ENCODE assay signal across 8 mouse cellular contexts in the genomic region with DNA sequence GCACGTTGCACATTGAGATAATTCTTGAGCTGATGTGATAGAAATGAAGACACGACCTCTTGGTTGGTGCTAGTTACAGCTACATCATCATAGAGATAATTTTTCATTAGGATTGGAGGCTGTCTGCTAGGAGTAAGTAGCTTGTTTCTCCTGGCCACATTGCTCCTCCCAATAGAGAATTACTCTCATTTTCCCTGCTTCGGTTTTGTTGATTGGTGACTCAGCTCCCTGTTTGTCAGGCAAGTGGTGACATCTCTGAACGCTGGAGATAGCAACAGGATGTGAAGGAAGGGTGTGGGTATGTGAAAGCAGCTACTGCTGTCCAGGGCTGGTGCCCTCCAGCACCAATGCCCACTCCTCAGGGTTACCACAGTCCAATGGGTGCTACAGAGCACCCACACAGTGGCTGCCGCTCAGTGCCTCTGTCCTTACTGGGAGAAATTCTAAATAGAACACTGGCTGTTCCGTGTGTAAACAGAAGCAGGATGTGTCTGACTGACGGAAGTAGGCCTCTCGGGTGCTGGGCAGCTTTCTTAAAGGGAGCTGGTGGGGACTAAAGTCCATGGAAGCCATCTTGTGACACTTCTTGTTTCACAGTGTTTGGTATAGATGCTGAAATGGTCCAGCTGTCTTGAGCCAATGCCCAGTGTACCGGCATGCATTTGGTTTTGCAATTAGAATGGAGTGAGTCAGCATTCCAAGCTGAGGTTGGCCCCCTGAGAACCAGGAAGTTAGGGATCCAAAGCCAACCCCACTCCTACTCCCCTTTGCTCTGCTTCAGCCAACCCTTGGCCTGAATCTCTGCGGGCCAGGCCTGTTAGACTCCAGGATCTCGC. TPM values are rescaled to one million over a fixed set of nuclear protein-coding genes. Genes with fewer than 3 reads are reported as not detected.
DNase-seq lines count a peak whose midpoint lies in the region; ATAC-seq and TF ChIP-seq lines count a peak whose summit lies in the region.

No protein-coding gene starts in this region.

- peak; percentile 79 for TF ChIP-seq EP300 in liver, postnatal 0 days (IDR thresholded peaks at IDR 0.05; ENCODE audit: low read depth)

- WGBS in heart, embryonic 14.5 days, result 28% methylated on average over 11 of the region's 11 CpGs
- 38% methylated on average over 11 of the region's 11 CpGs for WGBS in kidney, embryonic 16.5 days
- WGBS in liver, postnatal 0 days (ENCODE audit: insufficient replicate concordance), result 11% methylated on average over 11 of the region's 11 CpGs
- WGBS in neural tube, embryonic 13.5 days, result 72% methylated on average over 11 of the region's 11 CpGs

- peak overlapping the region; percentile 86 to 93 for H3K27ac ChIP-seq in heart, embryonic 14.5 days (replicated peaks in 1 of 2; ENCODE audit: control insufficient read depth in 1 of 2, insufficient read depth in 1 of 2, low read depth in 2 of 2, low read length in 2 of 2)
- peak overlapping the region; percentile 93 for H3K27ac ChIP-seq in kidney, embryonic 16.5 days (ENCODE audit: low read length)
- H3K27ac ChIP-seq in liver, postnatal 0 days (ENCODE audit: low read depth), result peak overlapping the region; percentile 100
- H3K27ac ChIP-seq in neural tube, embryonic 13.5 days (replicated peaks), result peak overlapping the region; percentile 81

- H3K4me1 ChIP-seq in heart, embryonic 14.5 days (ENCODE audit: control insufficient read depth in 2 of 2, insufficient read depth in 2 of 2, low read length in 2 of 2), result peaks cover 22 to 39% of the 10 kb centered on the region in 2 experiments
- peaks cover 34% of the 10 kb centered on the region for H3K4me1 ChIP-seq in kidney, embryonic 16.5 days (ENCODE audit: insufficient read depth, low read length)
- H3K4me1 ChIP-seq in liver, postnatal 0 days (ENCODE audit: insufficient read depth), result peaks cover 46% of the 10 kb centered on the region
- H3K4me1 ChIP-seq in neural tube, embryonic 13.5 days (replicated peaks), result peaks cover 37% of the 10 kb centered on the region

- DNase-seq in B cell, adult 2 months, result peak; percentile 42 to 51
- DNase-seq in Patski (ENCODE audit: low read depth, low spot score), result no peak
- DNase-seq in liver, postnatal 0 days, result peak; percentile 62
- DNase-seq in thymus, postnatal 25 days, result peak; percentile 73

- H3K27me3 ChIP-seq in Patski, result no peaks in the 10 kb centered on the region
- H3K27me3 ChIP-seq in heart, embryonic 14.5 days (ENCODE audit: control insufficient read depth, insufficient read depth, low read length), result no peaks in the 10 kb centered on the region
- no peaks in the 10 kb centered on the region for H3K27me3 ChIP-seq in kidney, embryonic 16.5 days (ENCODE audit: insufficient read depth, low read length)
- H3K27me3 ChIP-seq in liver, postnatal 0 days (ENCODE audit: insufficient read depth, low read length), result no peaks in the 10 kb centered on the region
- no peaks in the 10 kb centered on the region for H3K27me3 ChIP-seq in neural tube, embryonic 13.5 days

- peaks cover 8% of the 10 kb centered on the region; the same call in 1 of the 2 replicates for H3K36me3 ChIP-seq in heart, embryonic 14.5 days (ENCODE audit: control insufficient read depth, insufficient read depth, low read length)
- no peaks in the 10 kb centered on the region; the same call in 1 of the 2 replicates for H3K36me3 ChIP-seq in kidney, embryonic 16.5 days (ENCODE audit: insufficient read depth, low read length)
- 0 out of 2 replicates have a peak, but pooled peaks cover 2% of the 10 kb centered on the region for H3K36me3 ChIP-seq in liver, postnatal 0 days (replicated peaks; ENCODE audit: insufficient read depth, low read length)
- H3K36me3 ChIP-seq in neural tube, embryonic 13.5 days, result no peaks in the 10 kb centered on the region; the same call in 1 of the 2 replicates

- no peak for TF ChIP-seq CTCF in Patski (IDR thresholded peaks at IDR 0.05)
- no peak for TF ChIP-seq CTCF in liver, postnatal 0 days (IDR thresholded peaks at IDR 0.05; ENCODE audit: low read depth)

- peak overlapping the region; percentile 60 for H3K9ac ChIP-seq in heart, embryonic 14.5 days (ENCODE audit: low read length)
- H3K9ac ChIP-seq in kidney, embryonic 16.5 days (replicated peaks; ENCODE audit: low read length), result peak overlapping the region; percentile 58
- H3K9ac ChIP-seq in liver, postnatal 0 days (replicated peaks), result peak overlapping the region; percentile 71
- peak overlapping the region; percentile 61 for H3K9ac ChIP-seq in neural tube, embryonic 13.5 days

- peak overlapping the region in 1 of 2 experiments; percentile 9; a peak in 1 of 4 replicates for H3K4me3 ChIP-seq in heart, embryonic 14.5 days (ENCODE audit: control insufficient read depth in 1 of 2, insufficient read depth in 1 of 2, low read depth in 1 of 2, low read length in 2 of 2)
- 0 out of 2 replicates have a peak overlapping the region, but pooled peaks have one; percentile 9 for H3K4me3 ChIP-seq in kidney, embryonic 16.5 days (ENCODE audit: low read length)
- H3K4me3 ChIP-seq in liver, postnatal 0 days (ENCODE audit: low read depth, low read length), result peak overlapping the region; percentile 27
- H3K4me3 ChIP-seq in neural tube, embryonic 13.5 days, result 0 out of 2 replicates have a peak overlapping the region, but pooled peaks have one; percentile 6

- CTCF ChIA-PET in Patski (lab: Charles Lee), result interaction anchor here (6.5 to 7.2 kb wide), 2 partner anchors 11 to 20 kb away, joined by 48 to 52 read pairs; no protein-coding TSS in a partner anchor

- ATAC-seq in Patski, result peak; percentile 58
- peak; percentile 71 for ATAC-seq in erythroid progenitor cell, adult 5-6 weeks (replicated peaks; ENCODE audit: low FRiP score, poor library complexity, severe bottlenecking)
- ATAC-seq in heart, embryonic 14.5 days (ENCODE audit: insufficient number of reproducible peaks, insufficient read depth, low FRiP score, low read depth), result peak; percentile 51
- peak; percentile 60 for ATAC-seq in kidney, embryonic 16.5 days (ENCODE audit: low FRiP score, low TSS enrichment)
- peak; percentile 62 for ATAC-seq in liver, postnatal 0 days
- no peak for ATAC-seq in neural tube, embryonic 13.5 days (ENCODE audit: low read depth)

- POLR2A ChIA-PET in Patski (lab: Charles Lee), result interaction anchor here (0.8 to 4.6 kb wide), 5 partner anchors 8 to 58 kb away, joined by 3 to 37 read pairs (median 4); no protein-coding TSS in a partner anchor

- in situ Hi-C loops in Patski (cut with MboI; ENCODE audit: low pct_unique_long_range_greater_than_20kb), result no loop called here

- H3K4me2 ChIP-seq in heart, embryonic 14.5 days (ENCODE audit: low read length), result peak overlapping the region; percentile 57
- peak overlapping the region; percentile 36 for H3K4me2 ChIP-seq in kidney, embryonic 16.5 days (replicated peaks; ENCODE audit: low read depth, low read length)
- peak overlapping the region; percentile 72 for H3K4me2 ChIP-seq in liver, postnatal 0 days (ENCODE audit: low read depth, low read length)
- peak overlapping the region; percentile 77 for H3K4me2 ChIP-seq in neural tube, embryonic 13.5 days

- no peaks in the 10 kb centered on the region for H3K9me3 ChIP-seq in heart, embryonic 14.5 days (ENCODE audit: control insufficient read depth, low read length)
- H3K9me3 ChIP-seq in kidney, embryonic 16.5 days (ENCODE audit: low read length), result no peaks in the 10 kb centered on the region
- H3K9me3 ChIP-seq in liver, postnatal 0 days (ENCODE audit: low read length), result no peaks in the 10 kb centered on the region
- H3K9me3 ChIP-seq in neural tube, embryonic 13.5 days, result no peaks in the 10 kb centered on the region

RNA-seq across cellular contexts. Expression of a gene that starts 5.0 kb away (rescaled TPM):
- 41.9 TPM for polyA plus RNA-seq in Patski (2021)
- 43.6 and 44.0 TPM in 2 replicates for total RNA-seq in erythroid progenitor cell, adult 5-6 weeks (2015; ENCODE audit: low replicate concordance)
- total RNA-seq in erythroid progenitor cell, adult 5-6 weeks (2017; ENCODE audit: low replicate concordance), result 89.2 and 100.0 TPM in 2 replicates
- polyA plus RNA-seq in heart, embryonic 14.5 days (2014; fragmentation: Nextera tagmentation; extraction: Ambion mirVana), result 8.6 and 10.6 TPM in 2 replicates
- polyA plus RNA-seq in kidney, embryonic 16.5 days (2015; fragmentation: Nextera tagmentation; extraction: Ambion mirVana), result 14.8 and 14.9 TPM in 2 replicates
- polyA plus RNA-seq in liver, postnatal 0 days (2015; fragmentation: Nextera tagmentation; extraction: Ambion mirVana), result 4.7 and 5.2 TPM in 2 replicates
- polyA plus RNA-seq in neural tube, embryonic 13.5 days (2015; fragmentation: Nextera tagmentation; extraction: Ambion mirVana), result 16.8 and 19.9 TPM in 2 replicates

RNA-seq across cellular contexts. Expression of a gene that starts 18.1 kb away (rescaled TPM):
- polyA plus RNA-seq in Patski (2021), result 244 TPM
- 36.5 and 43.6 TPM in 2 replicates for total RNA-seq in erythroid progenitor cell, adult 5-6 weeks (2015; ENCODE audit: low replicate concordance)
- 113 and 196 TPM in 2 replicates for total RNA-seq in erythroid progenitor cell, adult 5-6 weeks (2017; ENCODE audit: low replicate concordance)
- polyA plus RNA-seq in heart, embryonic 14.5 days (2014; fragmentation: Nextera tagmentation; extraction: Ambion mirVana), result 179 and 183 TPM in 2 replicates
- polyA plus RNA-seq in kidney, embryonic 16.5 days (2015; fragmentation: Nextera tagmentation; extraction: Ambion mirVana), result 337 and 347 TPM in 2 replicates
- polyA plus RNA-seq in liver, postnatal 0 days (2015; fragmentation: Nextera tagmentation; extraction: Ambion mirVana), result 48.3 and 51.9 TPM in 2 replicates
- polyA plus RNA-seq in neural tube, embryonic 13.5 days (2015; fragmentation: Nextera tagmentation; extraction: Ambion mirVana), result 264 and 281 TPM in 2 replicates

RNA-seq across cellular contexts. Expression of a gene that starts 46.8 kb away (rescaled TPM):
- 86.0 TPM for polyA plus RNA-seq in Patski (2021)
- 6.8 and 8.0 TPM in 2 replicates for total RNA-seq in erythroid progenitor cell, adult 5-6 weeks (2015; ENCODE audit: low replicate concordance)
- 1.9 and 5.9 TPM in 2 replicates for total RNA-seq in erythroid progenitor cell, adult 5-6 weeks (2017; ENCODE audit: low replicate concordance)
- 87.5 and 96.7 TPM in 2 replicates for polyA plus RNA-seq in heart, embryonic 14.5 days (2014; fragmentation: Nextera tagmentation; extraction: Ambion mirVana)
- 50.7 and 54.6 TPM in 2 replicates for polyA plus RNA-seq in kidney, embryonic 16.5 days (2015; fragmentation: Nextera tagmentation; extraction: Ambion mirVana)
- 38.7 and 43.0 TPM in 2 replicates for polyA plus RNA-seq in liver, postnatal 0 days (2015; fragmentation: Nextera tagmentation; extraction: Ambion mirVana)
- polyA plus RNA-seq in neural tube, embryonic 13.5 days (2015; fragmentation: Nextera tagmentation; extraction: Ambion mirVana), result 54.6 and 59.0 TPM in 2 replicates
